Mouse (Mus musculus): ENCODE measurements around the gene Plxnb2.
A peak's percentile ranks its signal among the peaks of the same experiment; 100 is the strongest.

Plxnb2 gene

GRCm38 (mm10) chr15:89125351-89125750 is 55.2 kb downstream of the Plxnb2 start:
- DNase-seq: no peak

GRCm38 (mm10) chr15:89124312-89124711 is 56.3 kb downstream of the Plxnb2 start:
- no peak for DNase-seq

GRCm38 (mm10) chr15:89123595-89123994 is 57.0 kb downstream of the Plxnb2 start:
- DNase-seq: peak; percentile 83 to 84

GRCm38 (mm10) chr15:89122649-89123366 is 57.8 kb downstream of the Plxnb2 start, which contains the start of gene Tubgcp6:
Gene Tubgcp6 (minus strand): TSS chr15:89123112.
- DNase-seq: peak; percentile 98

GRCm38 (mm10) chr15:89118007-89118406 is 62.6 kb downstream of the Plxnb2 start:
- no peak for DNase-seq

- peak; percentile 69 to 72 for DNase-seq
These were observed 70.4 kb downstream of the Plxnb2 start for GRCm38 (mm10) chr15:89110147-89110546.

GRCm38 (mm10) chr15:89106976-89107375 is 73.6 kb downstream of the Plxnb2 start:
- no peak for DNase-seq

- DNase-seq: peak; percentile 64 to 65
These were observed 74.5 kb downstream of the Plxnb2 start for GRCm38 (mm10) chr15:89106073-89106472.

Data from cerebellum, postnatal 10 days (tissue).